In genomic region chr14:76507804-76508500, GRCm38 (mm10) we compare ENCODE assay signal across 9 mouse cellular contexts. TPM values are rescaled to one million over a fixed set of nuclear protein-coding genes. Genes with fewer than 3 reads are reported as not detected.
A peak's percentile ranks its signal among the peaks of the same experiment; 100 is the strongest.
DNase-seq lines count a peak whose midpoint lies in the region; ATAC-seq lines count a peak whose summit lies in the region.
"Had no signal": no experiment of that assay in that cellular context is flagged by ENCODE, and none has a peak within 500 bp of the region (broad histone marks: within the 10 kb centered on the region; RNA-seq: fewer than 3 reads in every experiment).

No protein-coding gene starts in this region.

- peaks cover 23% of the 10 kb centered on the region for H3K4me1 ChIP-seq in heart, embryonic 10.5 days
- peaks cover 41% of the 10 kb centered on the region for H3K4me1 ChIP-seq in megakaryocyte, embryonic 14.5 days
- peaks cover 21% of the 10 kb centered on the region for H3K4me1 ChIP-seq in hindbrain, embryonic 12.5 days
- peaks cover 30% of the 10 kb centered on the region for H3K4me1 ChIP-seq in neural tube, embryonic 13.5 days (replicated peaks)

- H3K27ac ChIP-seq in heart, embryonic 10.5 days: peak overlapping the region; percentile 10; the same call in 1 of the 2 replicates
- H3K27ac ChIP-seq in hindbrain, embryonic 12.5 days: peak overlapping the region; percentile 23; the same call in 1 of the 2 replicates
- peak overlapping the region; percentile 100 for H3K27ac ChIP-seq in neural tube, embryonic 13.5 days (replicated peaks)

- H3K9ac ChIP-seq in hindbrain, embryonic 12.5 days: no peak overlapping the region
- no peak overlapping the region for H3K9ac ChIP-seq in neural tube, embryonic 13.5 days

- peak overlapping the region; percentile 93 for H3K4me2 ChIP-seq in hindbrain, embryonic 12.5 days (replicated peaks)
- H3K4me2 ChIP-seq in neural tube, embryonic 13.5 days: peak overlapping the region; percentile 98

- H3K9me3 ChIP-seq in heart, embryonic 10.5 days: no peaks in the 10 kb centered on the region
- peaks cover 7% of the 10 kb centered on the region for H3K9me3 ChIP-seq in megakaryocyte, embryonic 14.5 days
- no peaks in the 10 kb centered on the region for H3K9me3 ChIP-seq in hindbrain, embryonic 12.5 days (replicated peaks)
- H3K9me3 ChIP-seq in neural tube, embryonic 13.5 days: no peaks in the 10 kb centered on the region

- DNase-seq in heart, embryonic 10.5 days (ENCODE audit: low spot score): no peak
- DNase-seq in heart, adult 18-20 months: no peak
- DNase-seq in layer of hippocampus, postnatal 25 days (ENCODE audit: extremely low spot score in 1 of 2, low spot score in 1 of 2): no peak
- no peak for DNase-seq in cerebellum, postnatal 4 days (ENCODE audit: low spot score in 2 of 2)
- DNase-seq: cerebellum, adult 9-10 months had no signal

- peaks cover 24% of the 10 kb centered on the region for H3K36me3 ChIP-seq in heart, embryonic 10.5 days
- peaks cover 35% of the 10 kb centered on the region for H3K36me3 ChIP-seq in megakaryocyte, embryonic 14.5 days (replicated peaks; ENCODE audit: low read length)
- H3K36me3 ChIP-seq in hindbrain, embryonic 12.5 days: peaks cover 26% of the 10 kb centered on the region
- H3K36me3 ChIP-seq in neural tube, embryonic 13.5 days: peaks cover 32% of the 10 kb centered on the region

- H3K4me3 ChIP-seq in heart, embryonic 10.5 days: 0 out of 2 replicates have a peak overlapping the region, but pooled peaks have one; percentile 8
- peak overlapping the region; percentile 76 for H3K4me3 ChIP-seq in megakaryocyte, embryonic 14.5 days (replicated peaks)
- H3K4me3 ChIP-seq in hindbrain, embryonic 12.5 days: no peak overlapping the region
- H3K4me3 ChIP-seq in neural tube, embryonic 13.5 days: peak overlapping the region; percentile 87

- H3K27me3 ChIP-seq in heart, embryonic 10.5 days (ENCODE audit: insufficient read depth, poor library complexity, severe bottlenecking): no peaks in the 10 kb centered on the region
- peaks cover 12% of the 10 kb centered on the region for H3K27me3 ChIP-seq in megakaryocyte, embryonic 14.5 days (replicated peaks)
- H3K27me3 ChIP-seq in hindbrain, embryonic 12.5 days: no peaks in the 10 kb centered on the region
- no peaks in the 10 kb centered on the region for H3K27me3 ChIP-seq in neural tube, embryonic 13.5 days

- 79% methylated on average over 9 of the region's 9 CpGs for WGBS in heart, embryonic 10.5 days
- 85% methylated on average over 9 of the region's 9 CpGs for WGBS in hindbrain, embryonic 12.5 days
- WGBS in neural tube, embryonic 13.5 days: 81% methylated on average over 9 of the region's 9 CpGs

- no peak for ATAC-seq in megakaryocyte, adult 5-6 weeks (ENCODE audit: poor library complexity, severe bottlenecking)
- ATAC-seq in hindbrain, embryonic 12.5 days (ENCODE audit: low FRiP score): no peak
- ATAC-seq in neural tube, embryonic 13.5 days (ENCODE audit: low read depth): no peak

RNA-seq across cellular contexts. Expression of gene Serp2, which starts 48.7 kb away (rescaled TPM):
- 25.3 and 27.0 TPM in 2 replicates for polyA plus RNA-seq in heart, embryonic 10.5 days (2016; fragmentation: Nextera tagmentation; extraction: Ambion mirVana)
- total RNA-seq in heart, adult 18-20 months (2021): 1 to 10 TPM in 1 of 2 experiments, under 1 TPM in 1; 0.75 to 1.1 TPM
- 0.47 TPM in 1 of 2 replicates, not detected in the other for polyA plus RNA-seq in megakaryocyte, embryonic 14.5 days (2012; ENCODE audit: insufficient read depth, low replicate concordance)
- total RNA-seq in megakaryocyte, adult 5-6 weeks (2015): not detected in 2 replicates
- total RNA-seq in megakaryocyte, adult 5-6 weeks (2017): not detected in 2 replicates
- 59.0 and 59.8 TPM in 2 replicates for polyA plus RNA-seq in hindbrain, embryonic 12.5 days (2016; fragmentation: Nextera tagmentation; extraction: Ambion mirVana)
- polyA plus RNA-seq in neural tube, embryonic 13.5 days (2015; fragmentation: Nextera tagmentation; extraction: Ambion mirVana): 129 and 142 TPM in 2 replicates
- 100 to 1,000 TPM; 150 to 152 TPM for total RNA-seq in layer of hippocampus, postnatal 25 days (2021)

Comparison
In these comparisons a context has a peak if more than half of its experiments do, and no peak if none do; other contexts are left out.
1. H3K27ac ChIP-seq: peak in every context shown above with its lines; median percentile 100 in neural tube, embryonic 13.5 days; 23 in hindbrain, embryonic 12.5 days; 10 in heart, embryonic 10.5 days.
2. RNA of gene Serp2, which starts 48.7 kb away (polyA plus RNA-seq): 129 to 142 TPM in neural tube, embryonic 13.5 days, 59.0 to 59.8 TPM in hindbrain, embryonic 12.5 days and 25.3 to 27.0 TPM in heart, embryonic 10.5 days; 0.47 TPM in megakaryocyte, embryonic 14.5 days; every median in the first group is over 10 times any median in the second.